Mouse (Mus musculus) limb, embryonic 13.5 days (tissue): ENCODE results near the gene Rpap2. TPM values are rescaled to one million over a fixed set of nuclear protein-coding genes. Genes with fewer than 3 reads are reported as not detected.
A peak's percentile ranks its signal among the peaks of the same experiment; 100 is the strongest.

Experiments used
- ATAC-seq: fragments of 200-750 bp; cut with Nextera tagmentation; 2 replicates; pipeline ENCODE4 v1.8.0; 2017; ENCODE audit warnings: low read depth, moderate number of reproducible peaks, moderate TSS enrichment; ENCODE audit not compliant: low FRiP score
- H3K27ac ChIP-seq: fragments of 300-500 bp; sonication (generic); 2 replicates; pipeline ENCODE4 v1.5.1; 2015; ENCODE audit warnings: inconsistent platforms, mild to moderate bottlenecking, moderate library complexity
- H3K27me3 ChIP-seq: fragments of 300-500 bp; sonication (generic); 2 replicates; pipeline ENCODE4 v1.6.1; 2015; ENCODE audit warnings: mild to moderate bottlenecking, inconsistent platforms
- H3K36me3 ChIP-seq: fragments of 300-500 bp; sonication (generic); 2 replicates; pipeline ENCODE4 v1.6.1; 2015; ENCODE audit warnings: inconsistent platforms, mild to moderate bottlenecking, moderate library complexity
- H3K4me1 ChIP-seq: fragments of 300-500 bp; sonication (generic); 2 replicates; pipeline ENCODE4 v1.6.1; 2015; ENCODE audit warnings: inconsistent platforms
- H3K4me2 ChIP-seq: fragments of 300-500 bp; sonication (generic); replicated peaks from 2 replicates; pipeline ENCODE4 v1.6.1; 2015; ENCODE audit warnings: inconsistent platforms, mild to moderate bottlenecking, moderate library complexity
- H3K4me3 ChIP-seq: fragments of 300-500 bp; sonication (generic); 2 replicates; pipeline ENCODE4 v1.5.1; 2015; ENCODE audit warnings: moderate library complexity, mild to moderate bottlenecking, inconsistent platforms
- H3K9ac ChIP-seq: fragments of 300-500 bp; sonication (generic); 2 replicates; pipeline ENCODE4 v1.6.1; 2015; ENCODE audit warnings: mild to moderate bottlenecking, inconsistent platforms
- H3K9me3 ChIP-seq: fragments of 300-500 bp; sonication (generic); 2 replicates; pipeline ENCODE4 v1.6.1; 2016; ENCODE audit warnings: inconsistent platforms
- WGBS: fragments of 180-500 bp; shearing (Covaris S2); methylation state at CpG from one replicate; pipeline ENCODE4 v1.1.7; 2015; 5-methylcytosine and 5-hydroxymethylcytosine counted together
- polyA plus RNA-seq: library from polyadenylated mRNA; unstranded; fragments of >200 nt; fragmentation: Nextera tagmentation; extraction: Ambion mirVana; gene quantifications from 2 replicates; pipeline ENCODE4 v1.2.1, GENCODE M21; 2015

Rpap2 gene
- polyA plus RNA-seq, 1 experiment from 2014 or later = 20.5 TPM

- WGBS = 95% methylated on average over 2 of the region's 2 CpGs
- Histone ChIP-seq H3K4me2 (no peak overlapping the region), H3K9ac (no peak overlapping the region), H3K27ac (no peak overlapping the region), H3K4me1 (no peaks in the 10 kb centered on the region), H3K27me3 (no peaks in the 10 kb centered on the region), H3K4me3 (no peak overlapping the region), H3K9me3 (no peaks in the 10 kb centered on the region), H3K36me3 (peaks cover 21% of the 10 kb centered on the region)
- no peak for ATAC-seq
Measured at GRCm38 (mm10) chr5:107644595-107644994, 47.4 kb downstream of the Rpap2 start.

GRCm38 (mm10) chr5:107645935-107646334, 48.8 kb downstream of the Rpap2 start:
- Histone ChIP-seq H3K36me3 (peaks cover 18% of the 10 kb centered on the region; the same call in 1 of the 2 replicates), H3K27me3 (no peaks in the 10 kb centered on the region), H3K9me3 (no peaks in the 10 kb centered on the region), H3K4me1 (no peaks in the 10 kb centered on the region), H3K27ac (no peak overlapping the region), H3K9ac (no peak overlapping the region), H3K4me2 (no peak overlapping the region), H3K4me3 (no peak overlapping the region)
- ATAC-seq = no peak
- WGBS = 86% methylated on average over 2 of the region's 2 CpGs

- H3K4me3 ChIP-seq = no peak overlapping the region
Measured at GRCm38 (mm10) chr5:107647580-107647979, 50.4 kb downstream of the Rpap2 start.

GRCm38 (mm10) chr5:107648552-107649125, 51.5 kb downstream of the Rpap2 start:
- 67% methylated on average over 5 of the region's 5 CpGs for WGBS
- Histone ChIP-seq H3K27me3 (no peaks in the 10 kb centered on the region), H3K27ac (no peak overlapping the region), H3K36me3 (0 out of 2 replicates have a peak, but pooled peaks cover 6% of the 10 kb centered on the region), H3K4me2 (no peak overlapping the region), H3K9ac (no peak overlapping the region), H3K9me3 (no peaks in the 10 kb centered on the region), H3K4me1 (no peaks in the 10 kb centered on the region), H3K4me3 (no peak overlapping the region)
- ATAC-seq = no peak

More at GRCm38 (mm10) chr5:107647580-107647979, 50.4 kb downstream of the Rpap2 start:
- no peak for ATAC-seq
- H3K9ac ChIP-seq = no peak overlapping the region
- H3K27me3 ChIP-seq = no peaks in the 10 kb centered on the region
- no peak overlapping the region for H3K27ac ChIP-seq
- H3K4me1 ChIP-seq = no peaks in the 10 kb centered on the region
- WGBS = 89% methylated on average over 4 of the region's 4 CpGs
- no peak overlapping the region for H3K4me2 ChIP-seq
- peaks cover 9% of the 10 kb centered on the region; the same call in 1 of the 2 replicates for H3K36me3 ChIP-seq
- H3K9me3 ChIP-seq = no peaks in the 10 kb centered on the region

GRCm38 (mm10) chr5:107649680-107650079, 52.5 kb downstream of the Rpap2 start:
- H3K27ac ChIP-seq = no peak overlapping the region
- no peaks in the 10 kb centered on the region for H3K4me1 ChIP-seq
- H3K9me3 ChIP-seq = no peaks in the 10 kb centered on the region
- ATAC-seq = no peak
- no peak overlapping the region for H3K4me2 ChIP-seq
- 0 out of 2 replicates have a peak, but pooled peaks cover 6% of the 10 kb centered on the region for H3K36me3 ChIP-seq
- H3K9ac ChIP-seq = no peak overlapping the region
- 96% methylated on average over 2 of the region's 2 CpGs for WGBS
- no peaks in the 10 kb centered on the region for H3K27me3 ChIP-seq
- H3K4me3 ChIP-seq = no peak overlapping the region

GRCm38 (mm10) chr5:107650427-107650826, 53.3 kb downstream of the Rpap2 start:
- Histone ChIP-seq H3K36me3 (0 out of 2 replicates have a peak, but pooled peaks cover 6% of the 10 kb centered on the region), H3K27me3 (no peaks in the 10 kb centered on the region), H3K4me3 (no peak overlapping the region), H3K9me3 (no peaks in the 10 kb centered on the region), H3K4me2 (no peak overlapping the region), H3K4me1 (no peaks in the 10 kb centered on the region), H3K9ac (no peak overlapping the region), H3K27ac (no peak overlapping the region)
- no peak for ATAC-seq
- WGBS = 95% methylated on average over 1 of the region's 1 CpGs

- Histone ChIP-seq H3K4me1 (no peaks in the 10 kb centered on the region), H3K4me3 (no peak overlapping the region), H3K27ac (no peak overlapping the region), H3K9me3 (no peaks in the 10 kb centered on the region), H3K36me3 (peaks cover 7% of the 10 kb centered on the region; the same call in 1 of the 2 replicates), H3K4me2 (no peak overlapping the region), H3K27me3 (no peaks in the 10 kb centered on the region), H3K9ac (no peak overlapping the region)
- 93% methylated on average over 4 of the region's 4 CpGs for WGBS
- no peak for ATAC-seq
Measured at GRCm38 (mm10) chr5:107652055-107652660, 55.0 kb downstream of the Rpap2 start.

GRCm38 (mm10) chr5:107678392-107678791, 81.2 kb downstream of the Rpap2 start:
- Histone ChIP-seq H3K4me3 (no peak overlapping the region), H3K9ac (no peak overlapping the region), H3K4me1 (no peaks in the 10 kb centered on the region), H3K4me2 (no peak overlapping the region), H3K27me3 (no peaks in the 10 kb centered on the region), H3K9me3 (no peaks in the 10 kb centered on the region), H3K36me3 (no peaks in the 10 kb centered on the region), H3K27ac (no peak overlapping the region)
- 56% methylated on average over 5 of the region's 5 CpGs for WGBS
- no peak for ATAC-seq

- H3K4me3 ChIP-seq = no peak overlapping the region
- no peaks in the 10 kb centered on the region for H3K27me3 ChIP-seq
- no peaks in the 10 kb centered on the region for H3K4me1 ChIP-seq
- no peaks in the 10 kb centered on the region for H3K9me3 ChIP-seq
- no peak for ATAC-seq
- WGBS = 78% methylated on average over 5 of the region's 5 CpGs
- H3K36me3 ChIP-seq = no peaks in the 10 kb centered on the region
- H3K4me2 ChIP-seq = no peak overlapping the region
- H3K9ac ChIP-seq = no peak overlapping the region
- no peak overlapping the region for H3K27ac ChIP-seq
Measured at GRCm38 (mm10) chr5:107681300-107681699, 84.1 kb downstream of the Rpap2 start.

- ATAC-seq = no peak
- no peaks in the 10 kb centered on the region for H3K9me3 ChIP-seq
- WGBS = 75% methylated on average over 2 of the region's 2 CpGs
- peaks cover 9% of the 10 kb centered on the region for H3K27me3 ChIP-seq
- H3K4me2 ChIP-seq = no peak overlapping the region
- H3K4me3 ChIP-seq = no peak overlapping the region
- no peak overlapping the region for H3K27ac ChIP-seq
- H3K9ac ChIP-seq = no peak overlapping the region
- H3K4me1 ChIP-seq = peaks cover 8% of the 10 kb centered on the region; the same call in 1 of the 2 replicates
- H3K36me3 ChIP-seq = no peaks in the 10 kb centered on the region
Measured at GRCm38 (mm10) chr5:107684380-107684779, 87.2 kb downstream of the Rpap2 start.

- 86% methylated on average over 5 of the region's 5 CpGs for WGBS
- no peak overlapping the region for H3K9ac ChIP-seq
- no peak overlapping the region for H3K4me2 ChIP-seq
- H3K27ac ChIP-seq = no peak overlapping the region
- no peaks in the 10 kb centered on the region for H3K36me3 ChIP-seq
- peaks cover 8% of the 10 kb centered on the region; the same call in 1 of the 2 replicates for H3K4me1 ChIP-seq
- no peak for ATAC-seq
- peaks cover 13% of the 10 kb centered on the region for H3K27me3 ChIP-seq
- no peaks in the 10 kb centered on the region for H3K9me3 ChIP-seq
- H3K4me3 ChIP-seq = no peak overlapping the region
Measured at GRCm38 (mm10) chr5:107687161-107687560, 90.0 kb downstream of the Rpap2 start.

GRCm38 (mm10) chr5:107687592-107688498, 90.7 kb downstream of the Rpap2 start:
- no peak overlapping the region; the same call in 1 of the 2 replicates for H3K27ac ChIP-seq
- peaks cover 13% of the 10 kb centered on the region for H3K27me3 ChIP-seq
- H3K36me3 ChIP-seq = no peaks in the 10 kb centered on the region
- H3K4me1 ChIP-seq = peaks cover 8% of the 10 kb centered on the region; the same call in 1 of the 2 replicates
- H3K9me3 ChIP-seq = no peaks in the 10 kb centered on the region
- H3K4me3 ChIP-seq = peak overlapping the region; percentile 51
- H3K4me2 ChIP-seq = peak overlapping the region; percentile 72
- H3K9ac ChIP-seq = peak overlapping the region; percentile 60
- ATAC-seq = peak; percentile 95
- WGBS = 12% methylated on average over 46 of the region's 46 CpGs
